Mouse (Mus musculus) retina, adult 2 months (tissue): Measurements from ENCODE around the gene Vasp.

Experiments
- DNase-seq: peaks from one replicate; pipeline ENCODE4 v3.0.0-alpha.2; 2012; ENCODE audit warnings: low read depth, low spot score

Vasp gene

DNA sequence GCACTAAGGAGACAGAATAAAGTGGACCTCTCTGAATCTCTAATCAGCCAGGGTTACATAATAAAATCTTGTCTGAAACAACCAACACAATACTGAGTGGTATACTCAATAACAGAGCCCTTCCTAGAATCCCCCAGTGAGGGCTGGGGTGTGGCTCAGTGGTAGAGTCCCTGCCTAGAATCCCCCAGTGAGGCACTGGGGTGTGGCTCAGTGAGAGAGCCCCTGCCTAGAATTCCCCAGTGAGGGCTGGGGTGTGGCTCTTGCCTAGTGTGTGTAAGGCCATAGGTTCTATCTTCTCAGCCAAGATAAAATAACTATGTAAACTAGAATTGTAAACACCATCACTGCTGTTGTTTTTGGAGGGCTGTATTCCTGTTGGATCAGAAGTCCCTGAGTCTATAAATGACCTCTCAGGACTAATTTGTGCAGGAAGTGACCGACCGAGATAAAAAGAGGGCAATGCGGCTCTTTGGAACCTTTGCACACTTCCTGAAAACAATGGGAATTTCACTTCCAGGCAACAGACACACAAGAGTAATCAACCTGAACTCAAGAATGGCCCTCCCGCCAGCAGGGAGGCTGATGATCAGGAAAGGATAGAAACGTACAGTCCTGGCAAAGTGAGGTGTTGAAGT is 60.5 kb downstream of the Vasp start:
- DNase-seq: no peak

- DNase-seq: no peak
Measured at GRCm38 (mm10) chr7:19210010-19210409, 61.6 kb downstream of the Vasp start.

- DNase-seq: no peak
Measured at GRCm38 (mm10) chr7:19209494-19209893, 62.1 kb downstream of the Vasp start.

GRCm38 (mm10) chr7:19208944-19209472 is 62.6 kb downstream of the Vasp start:
- no peak for DNase-seq

- no peak for DNase-seq
Measured at GRCm38 (mm10) chr7:19208201-19208910, 63.3 kb downstream of the Vasp start.
